Mouse (Mus musculus): ENCODE measurements around the gene Lyve1. TPM values are rescaled to one million over a fixed set of nuclear protein-coding genes. Genes with fewer than 3 reads are reported as not detected.

Lyve1 gene
- total and polyA plus RNA-seq, 3 experiments, result 17.4 to 31.0 (median 28.0) TPM

GRCm38 (mm10) chr7:110822055-110822454 is 41.0 kb downstream of the Lyve1 start:
- Histone ChIP-seq H3K9ac (ENCODE audit: low read depth, low read length) (no peak overlapping the region), H3K4me1 (ENCODE audit: control insufficient read depth, insufficient read depth, low read length) (peaks cover 9% of the 10 kb centered on the region), H3K27ac (peak overlapping the region; percentile 41), H3K27me3 (ENCODE audit: control insufficient read depth, insufficient read depth, low read length) (no peaks in the 10 kb centered on the region), H3K36me3 (ENCODE audit: control insufficient read depth, insufficient read depth, low read length) (peaks cover 11% of the 10 kb centered on the region), H3K79me2 (replicated peaks; ENCODE audit: control insufficient read depth, insufficient read depth, low read length) (no peaks in the 10 kb centered on the region), H3K4me3 (no peak overlapping the region)
- 58% methylated on average over 4 of the region's 4 CpGs for WGBS
- TF ChIP-seq CTCF (IDR thresholded peaks at IDR 0.05), result no peak
- TF ChIP-seq POLR2A (IDR thresholded peaks at IDR 0.05; ENCODE audit: insufficient read depth, low read depth, low read length), result no peak
- no peak for TF ChIP-seq EP300 (IDR thresholded peaks at IDR 0.05; ENCODE audit: insufficient read depth, low read depth, low read length)
- intact Hi-C loops (cut with DNase I), result no loop called here
- no peak for DNase-seq

- Histone ChIP-seq H3K4me1 (ENCODE audit: control insufficient read depth, insufficient read depth, low read length) (peaks cover 9% of the 10 kb centered on the region), H3K27ac (peak overlapping the region; percentile 41), H3K36me3 (ENCODE audit: control insufficient read depth, insufficient read depth, low read length) (peaks cover 11% of the 10 kb centered on the region), H3K79me2 (replicated peaks; ENCODE audit: control insufficient read depth, insufficient read depth, low read length) (no peaks in the 10 kb centered on the region), H3K27me3 (ENCODE audit: control insufficient read depth, insufficient read depth, low read length) (no peaks in the 10 kb centered on the region), H3K9ac (ENCODE audit: low read depth, low read length) (no peak overlapping the region), H3K4me3 (no peak overlapping the region)
- peak; percentile 59 to 70 for DNase-seq
- intact Hi-C loops (cut with DNase I), result no loop called here
- no peak for TF ChIP-seq CTCF (IDR thresholded peaks at IDR 0.05)
- TF ChIP-seq POLR2A (IDR thresholded peaks at IDR 0.05; ENCODE audit: insufficient read depth, low read depth, low read length), result no peak
- no peak for TF ChIP-seq EP300 (IDR thresholded peaks at IDR 0.05; ENCODE audit: insufficient read depth, low read depth, low read length)
- 13% methylated on average over 3 of the region's 3 CpGs for WGBS
Measured at GRCm38 (mm10) chr7:110821653-110822052, 41.4 kb downstream of the Lyve1 start.

GRCm38 (mm10) chr7:110821068-110821467 is 42.0 kb downstream of the Lyve1 start:
- TF ChIP-seq POLR2A (IDR thresholded peaks at IDR 0.05; ENCODE audit: insufficient read depth, low read depth, low read length) (no peak), CTCF (IDR thresholded peaks at IDR 0.05) (peak; percentile 55)
- Histone ChIP-seq H3K4me3 (no peak overlapping the region), H3K27me3 (ENCODE audit: control insufficient read depth, insufficient read depth, low read length) (no peaks in the 10 kb centered on the region), H3K9ac (ENCODE audit: low read depth, low read length) (peak overlapping the region; percentile 29; the same call in 1 of the 2 replicates), H3K36me3 (ENCODE audit: control insufficient read depth, insufficient read depth, low read length) (peaks cover 11% of the 10 kb centered on the region), H3K27ac (peak overlapping the region; percentile 41; the same call in 1 of the 2 replicates), H3K4me1 (ENCODE audit: control insufficient read depth, insufficient read depth, low read length) (peaks cover 9% of the 10 kb centered on the region), H3K79me2 (replicated peaks; ENCODE audit: control insufficient read depth, insufficient read depth, low read length) (no peaks in the 10 kb centered on the region)
- no peak for DNase-seq
- WGBS, result 37% methylated on average over 5 of the region's 5 CpGs
- intact Hi-C loops (cut with DNase I), result no loop called here

GRCm38 (mm10) chr7:110818787-110819350 is 44.2 kb downstream of the Lyve1 start:
- H3K79me2 ChIP-seq (replicated peaks; ENCODE audit: control insufficient read depth, insufficient read depth, low read length), result no peaks in the 10 kb centered on the region
- H3K27ac ChIP-seq, result peak overlapping the region; percentile 12; the same call in 1 of the 2 replicates
- no peaks in the 10 kb centered on the region for H3K27me3 ChIP-seq (ENCODE audit: control insufficient read depth, insufficient read depth, low read length)
- DNase-seq, result no peak
- H3K4me3 ChIP-seq, result no peak overlapping the region
- TF ChIP-seq CTCF (IDR thresholded peaks at IDR 0.05) (no peak), POLR2A (IDR thresholded peaks at IDR 0.05; ENCODE audit: insufficient read depth, low read depth, low read length) (no peak), EP300 (IDR thresholded peaks at IDR 0.05; ENCODE audit: insufficient read depth, low read depth, low read length) (no peak)
- H3K4me1 ChIP-seq (ENCODE audit: control insufficient read depth, insufficient read depth, low read length), result peaks cover 11% of the 10 kb centered on the region
- intact Hi-C loops (cut with DNase I), result no loop called here
- peaks cover 11% of the 10 kb centered on the region for H3K36me3 ChIP-seq (ENCODE audit: control insufficient read depth, insufficient read depth, low read length)
- H3K9ac ChIP-seq (ENCODE audit: low read depth, low read length), result 0 out of 2 replicates have a peak overlapping the region, but pooled peaks have one; percentile 6
- 48% methylated on average over 11 of the region's 11 CpGs for WGBS

GRCm38 (mm10) chr7:110818206-110818605 is 44.8 kb downstream of the Lyve1 start:
- TF ChIP-seq CTCF (IDR thresholded peaks at IDR 0.05) (no peak), POLR2A (IDR thresholded peaks at IDR 0.05; ENCODE audit: insufficient read depth, low read depth, low read length) (no peak), EP300 (IDR thresholded peaks at IDR 0.05; ENCODE audit: insufficient read depth, low read depth, low read length) (0 out of 2 replicates have a peak, but pooled peaks have one; percentile 20)
- Histone ChIP-seq H3K79me2 (replicated peaks; ENCODE audit: control insufficient read depth, insufficient read depth, low read length) (no peaks in the 10 kb centered on the region), H3K27me3 (ENCODE audit: control insufficient read depth, insufficient read depth, low read length) (no peaks in the 10 kb centered on the region), H3K4me1 (ENCODE audit: control insufficient read depth, insufficient read depth, low read length) (peaks cover 11% of the 10 kb centered on the region), H3K9ac (ENCODE audit: low read depth, low read length) (no peak overlapping the region), H3K27ac (peak overlapping the region; percentile 12; the same call in 1 of the 2 replicates), H3K36me3 (ENCODE audit: control insufficient read depth, insufficient read depth, low read length) (peaks cover 11% of the 10 kb centered on the region), H3K4me3 (no peak overlapping the region)
- 26% methylated on average over 6 of the region's 6 CpGs for WGBS
- intact Hi-C loops (cut with DNase I), result no loop called here
- peak; percentile 51 to 67 for DNase-seq

- Histone ChIP-seq H3K36me3 (ENCODE audit: control insufficient read depth, insufficient read depth, low read length) (peaks cover 10% of the 10 kb centered on the region), H3K4me3 (no peak overlapping the region), H3K4me1 (ENCODE audit: control insufficient read depth, insufficient read depth, low read length) (peaks cover 4% of the 10 kb centered on the region), H3K79me2 (replicated peaks; ENCODE audit: control insufficient read depth, insufficient read depth, low read length) (no peaks in the 10 kb centered on the region), H3K9ac (ENCODE audit: low read depth, low read length) (no peak overlapping the region), H3K27me3 (ENCODE audit: control insufficient read depth, insufficient read depth, low read length) (no peaks in the 10 kb centered on the region), H3K27ac (no peak overlapping the region)
- TF ChIP-seq EP300 (IDR thresholded peaks at IDR 0.05; ENCODE audit: insufficient read depth, low read depth, low read length), result no peak
- peak; percentile 87 for TF ChIP-seq CTCF (IDR thresholded peaks at IDR 0.05)
- TF ChIP-seq POLR2A (IDR thresholded peaks at IDR 0.05; ENCODE audit: insufficient read depth, low read depth, low read length), result no peak
- intact Hi-C loops (cut with DNase I), result loop anchor here (1.0 to 2.0 kb wide), 3 partner anchors 115 to 199 kb away; no protein-coding TSS in a partner anchor
- DNase-seq, result peak in 1 of 2 experiments; percentile 49
- whole genome bisulfite sequencing, result 62% methylated on average over 5 of the region's 5 CpGs
Measured at GRCm38 (mm10) chr7:110816037-110816436, 47.0 kb downstream of the Lyve1 start.
